Mouse (Mus musculus) liver, embryonic 12.5 days (tissue): ENCODE measurements around the gene Xdh. TPM values are rescaled to one million over a fixed set of nuclear protein-coding genes. Genes with fewer than 3 reads are reported as not detected.

Experiments
- ATAC-seq: fragments of 200-750 bp; cut with Nextera tagmentation; 2 replicates; pipeline ENCODE4 v1.8.0; 2017; ENCODE audit warnings: moderate number of reproducible peaks, mild to moderate bottlenecking, moderate library complexity
- H3K27ac ChIP-seq: fragments of 300-500 bp; sonication (generic); 2 replicates; pipeline ENCODE4 v1.5.1; 2016; ENCODE audit warnings: mild to moderate bottlenecking
- H3K27me3 ChIP-seq: fragments of 300-500 bp; sonication (generic); replicated peaks from 2 replicates; pipeline ENCODE4 v1.6.1; 2016; ENCODE audit warnings: mild to moderate bottlenecking, moderate library complexity
- H3K36me3 ChIP-seq: fragments of 300-500 bp; sonication (generic); 2 replicates; pipeline ENCODE4 v1.6.1; 2016; ENCODE audit warnings: mild to moderate bottlenecking, moderate library complexity
- H3K4me1 ChIP-seq: fragments of 300-500 bp; sonication (generic); 2 replicates; pipeline ENCODE4 v1.6.1; 2016
- H3K4me2 ChIP-seq: fragments of 300-500 bp; sonication (generic); 2 replicates; pipeline ENCODE4 v1.6.1; 2016; ENCODE audit warnings: mild to moderate bottlenecking, moderate library complexity
- H3K4me3 ChIP-seq: fragments of 300-500 bp; sonication (generic); 2 replicates; pipeline ENCODE4 v1.5.1; 2016; ENCODE audit warnings: mild to moderate bottlenecking, moderate library complexity
- H3K9ac ChIP-seq: fragments of 300-500 bp; sonication (generic); 2 replicates; pipeline ENCODE4 v1.6.1; 2016; ENCODE audit warnings: mild to moderate bottlenecking, moderate library complexity
- H3K9me3 ChIP-seq: fragments of 300-500 bp; sonication (generic); replicated peaks from 2 replicates; pipeline ENCODE4 v1.6.1; 2016; ENCODE audit warnings: mild to moderate bottlenecking, moderate library complexity
- WGBS: fragments of 180-500 bp; shearing (Covaris S2); methylation state at CpG from one replicate; pipeline ENCODE4 v1.1.7; 2016; ENCODE audit not compliant: insufficient replicate concordance; 5-methylcytosine and 5-hydroxymethylcytosine counted together
- polyA plus RNA-seq: library from polyadenylated mRNA; unstranded; fragments of >200 nt; fragmentation: Nextera tagmentation; extraction: Ambion mirVana; gene quantifications from 2 replicates; pipeline ENCODE4 v1.2.1, GENCODE M21; 2016

Xdh gene
- polyA plus RNA-seq, 1 experiment from 2014 or later, result 0.35 TPM

DNA sequence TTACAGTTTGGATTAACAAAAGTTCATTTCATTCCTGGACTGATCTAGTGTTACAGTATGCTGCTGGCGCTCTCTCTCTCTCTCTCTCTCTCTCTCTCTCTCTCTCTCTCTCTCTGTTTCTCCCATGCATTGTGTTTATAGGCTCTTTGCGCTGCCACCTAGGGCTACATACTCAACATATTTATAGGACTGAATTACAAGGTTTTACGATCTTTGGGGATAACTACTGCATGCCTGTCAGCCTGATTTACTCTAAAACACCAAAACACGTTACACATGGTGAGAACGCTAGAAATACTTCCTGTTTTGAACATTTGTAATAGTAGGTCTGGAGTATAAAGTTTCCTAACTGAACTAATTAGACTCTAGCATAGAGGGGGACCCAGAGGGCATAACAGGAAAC, 47.8 kb downstream of the Xdh start:
- no peak overlapping the region for H3K9ac ChIP-seq
- H3K27me3 ChIP-seq, result no peaks in the 10 kb centered on the region
- H3K36me3 ChIP-seq, result no peaks in the 10 kb centered on the region
- no peak for ATAC-seq
- H3K9me3 ChIP-seq, result no peaks in the 10 kb centered on the region
- H3K4me2 ChIP-seq, result no peak overlapping the region
- H3K4me1 ChIP-seq, result no peaks in the 10 kb centered on the region
- 63% methylated on average over 5 of the region's 5 CpGs for WGBS
- no peak overlapping the region for H3K4me3 ChIP-seq
- no peak overlapping the region for H3K27ac ChIP-seq

- Histone ChIP-seq H3K36me3 (no peaks in the 10 kb centered on the region), H3K27ac (no peak overlapping the region), H3K4me1 (no peaks in the 10 kb centered on the region), H3K27me3 (no peaks in the 10 kb centered on the region), H3K4me3 (no peak overlapping the region), H3K4me2 (no peak overlapping the region), H3K9me3 (0 out of 2 replicates have a peak, but pooled peaks cover 7% of the 10 kb centered on the region), H3K9ac (no peak overlapping the region)
- no peak for ATAC-seq
- WGBS, result 57% methylated on average over 5 of the region's 5 CpGs
These were observed 55.6 kb downstream of the Xdh start for GRCm38 (mm10) chr17:73894399-73894798.

DNA sequence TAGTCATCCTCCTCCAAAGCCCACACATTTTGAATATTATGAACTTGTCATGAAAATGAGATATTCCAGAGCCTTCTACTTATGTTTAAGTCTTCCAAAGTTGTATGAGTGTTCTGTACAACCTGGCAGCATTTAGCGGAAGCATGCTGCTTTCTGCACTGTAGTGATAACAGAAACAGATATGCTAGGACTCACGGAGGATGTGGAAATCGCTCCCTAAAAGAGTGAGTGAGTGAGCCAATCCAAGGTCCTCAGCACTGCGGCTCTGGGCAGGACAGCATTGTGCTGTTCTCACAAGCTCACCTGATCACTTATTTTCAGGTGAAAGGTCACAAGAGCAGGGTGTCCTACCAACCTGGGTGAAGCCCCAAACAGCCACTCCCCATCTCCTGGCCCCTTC, 56.2 kb downstream of the Xdh start:
- Histone ChIP-seq H3K27ac (no peak overlapping the region), H3K36me3 (no peaks in the 10 kb centered on the region), H3K9ac (no peak overlapping the region), H3K9me3 (0 out of 2 replicates have a peak, but pooled peaks cover 7% of the 10 kb centered on the region), H3K4me2 (no peak overlapping the region), H3K27me3 (no peaks in the 10 kb centered on the region), H3K4me1 (no peaks in the 10 kb centered on the region), H3K4me3 (no peak overlapping the region)
- 54% methylated on average over 4 of the region's 4 CpGs for WGBS
- no peak for ATAC-seq

- no peaks in the 10 kb centered on the region for H3K27me3 ChIP-seq
- H3K36me3 ChIP-seq, result no peaks in the 10 kb centered on the region
- no peak overlapping the region for H3K4me3 ChIP-seq
- no peak overlapping the region for H3K9ac ChIP-seq
- no peak overlapping the region for H3K27ac ChIP-seq
- WGBS, result 61% methylated on average over 10 of the region's 10 CpGs
- H3K4me2 ChIP-seq, result no peak overlapping the region
- no peaks in the 10 kb centered on the region for H3K4me1 ChIP-seq
- H3K9me3 ChIP-seq, result 0 out of 2 replicates have a peak, but pooled peaks cover 7% of the 10 kb centered on the region
- ATAC-seq, result no peak
These were observed 56.8 kb downstream of the Xdh start for GRCm38 (mm10) chr17:73893207-73893606.

- no peak overlapping the region for H3K4me2 ChIP-seq
- WGBS, result 69% methylated on average over 1 of the region's 1 CpGs
- no peak overlapping the region for H3K9ac ChIP-seq
These were observed 58.4 kb downstream of the Xdh start for GRCm38 (mm10) chr17:73891590-73891989.

GRCm38 (mm10) chr17:73886071-73886785, 63.8 kb downstream of the Xdh start:
- H3K4me2 ChIP-seq, result no peak overlapping the region
- H3K9me3 ChIP-seq, result 0 out of 2 replicates have a peak, but pooled peaks cover 7% of the 10 kb centered on the region
- no peaks in the 10 kb centered on the region for H3K27me3 ChIP-seq
- no peaks in the 10 kb centered on the region for H3K36me3 ChIP-seq
- H3K4me3 ChIP-seq, result no peak overlapping the region
- ATAC-seq, result no peak
- H3K4me1 ChIP-seq, result no peaks in the 10 kb centered on the region
- WGBS, result 78% methylated on average over 25 of the region's 25 CpGs
- H3K27ac ChIP-seq, result no peak overlapping the region
- H3K9ac ChIP-seq, result no peak overlapping the region

More at GRCm38 (mm10) chr17:73891590-73891989, 58.4 kb downstream of the Xdh start:
- Histone ChIP-seq H3K27me3 (no peaks in the 10 kb centered on the region), H3K9me3 (0 out of 2 replicates have a peak, but pooled peaks cover 7% of the 10 kb centered on the region), H3K4me1 (no peaks in the 10 kb centered on the region), H3K27ac (no peak overlapping the region), H3K36me3 (no peaks in the 10 kb centered on the region), H3K4me3 (no peak overlapping the region)
- ATAC-seq, result no peak

DNA sequence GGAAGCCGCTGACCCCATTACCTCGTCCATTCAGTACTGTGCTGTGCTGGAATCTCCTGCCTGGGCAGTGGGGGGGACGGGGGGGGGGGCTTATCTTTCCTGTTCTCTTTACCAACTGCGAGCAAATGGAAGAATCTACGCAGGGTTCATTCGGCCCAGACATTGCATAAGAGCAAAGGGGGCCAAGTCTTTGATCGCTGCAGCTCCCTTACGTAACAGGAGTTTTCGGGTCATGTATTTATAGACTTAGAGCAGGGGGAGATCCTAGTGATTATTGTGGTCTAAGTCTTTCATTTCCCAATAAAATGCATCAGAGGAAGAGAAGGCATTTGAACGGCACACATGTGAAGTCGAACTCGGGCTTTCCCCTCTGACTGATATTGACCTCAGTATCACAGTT, 66.7 kb downstream of the Xdh start:
- Histone ChIP-seq H3K9ac (no peak overlapping the region), H3K9me3 (no peaks in the 10 kb centered on the region), H3K4me3 (no peak overlapping the region), H3K36me3 (no peaks in the 10 kb centered on the region), H3K4me1 (no peaks in the 10 kb centered on the region), H3K27me3 (no peaks in the 10 kb centered on the region), H3K27ac (no peak overlapping the region), H3K4me2 (no peak overlapping the region)
- 60% methylated on average over 12 of the region's 12 CpGs for WGBS
- ATAC-seq, result no peak

DNA sequence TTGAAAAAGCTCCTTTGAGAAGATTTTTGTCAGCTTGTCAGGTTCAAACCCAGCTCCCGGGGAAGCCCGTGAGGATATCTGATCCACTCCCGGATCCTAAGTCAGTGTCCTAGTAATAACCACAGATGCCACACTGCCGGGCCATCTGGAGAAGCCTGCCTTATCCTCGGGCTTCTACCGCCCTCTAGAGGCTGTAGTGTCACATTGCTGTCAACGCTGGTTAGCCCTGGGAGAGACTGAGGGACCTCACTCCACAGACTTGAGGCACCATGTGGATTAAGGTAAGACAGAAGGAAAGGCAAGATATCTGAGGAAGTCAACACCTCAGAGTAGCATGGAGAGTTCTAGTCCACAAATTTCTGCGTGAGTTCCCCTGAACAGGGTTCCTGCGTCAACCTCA, 67.8 kb downstream of the Xdh start:
- 13% methylated on average over 9 of the region's 9 CpGs for WGBS
- ATAC-seq, result no peak

GRCm38 (mm10) chr17:73881295-73881694, 68.7 kb downstream of the Xdh start:
- H3K36me3 ChIP-seq, result no peaks in the 10 kb centered on the region
- H3K27me3 ChIP-seq, result no peaks in the 10 kb centered on the region
- no peak overlapping the region for H3K4me3 ChIP-seq
- no peak overlapping the region for H3K27ac ChIP-seq
- H3K4me1 ChIP-seq, result no peaks in the 10 kb centered on the region
- 26% methylated on average over 6 of the region's 6 CpGs for WGBS
- H3K4me2 ChIP-seq, result no peak overlapping the region
- H3K9ac ChIP-seq, result no peak overlapping the region
- H3K9me3 ChIP-seq, result no peaks in the 10 kb centered on the region
- ATAC-seq, result 0 out of 2 replicates have a peak, but pooled peaks have one; percentile 27

More for the DNA sequence above, 67.8 kb downstream of the Xdh start:
- H3K4me3 ChIP-seq, result no peak overlapping the region
- H3K4me1 ChIP-seq, result no peaks in the 10 kb centered on the region
- no peak overlapping the region for H3K4me2 ChIP-seq
- H3K36me3 ChIP-seq, result no peaks in the 10 kb centered on the region
- H3K27ac ChIP-seq, result no peak overlapping the region
- H3K9me3 ChIP-seq, result no peaks in the 10 kb centered on the region
- H3K9ac ChIP-seq, result no peak overlapping the region
- H3K27me3 ChIP-seq, result no peaks in the 10 kb centered on the region

DNA sequence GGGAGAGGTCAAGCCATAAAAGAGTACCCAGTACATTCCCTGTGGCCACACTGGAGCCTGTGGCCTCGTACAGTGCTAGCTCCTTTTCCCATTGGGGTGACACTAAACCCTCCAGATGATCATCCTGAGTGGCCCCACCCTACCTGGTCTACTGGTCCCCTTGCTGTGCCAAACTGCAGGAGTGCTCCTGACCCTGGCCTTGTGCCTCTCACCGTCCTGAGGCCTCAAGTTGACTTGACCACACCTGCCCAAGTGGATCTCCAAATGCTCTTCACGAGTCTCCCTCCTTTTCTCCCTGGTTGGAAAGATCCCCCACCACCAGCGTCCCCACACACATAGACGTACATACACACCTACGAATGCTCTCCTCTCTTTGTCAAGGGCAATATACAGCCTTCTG, 69.7 kb downstream of the Xdh start:
- no peak overlapping the region for H3K4me3 ChIP-seq
- H3K9ac ChIP-seq, result no peak overlapping the region
- no peak for ATAC-seq
- no peaks in the 10 kb centered on the region for H3K27me3 ChIP-seq
- no peaks in the 10 kb centered on the region for H3K36me3 ChIP-seq
- H3K4me1 ChIP-seq, result no peaks in the 10 kb centered on the region
- H3K4me2 ChIP-seq, result no peak overlapping the region
- no peak overlapping the region for H3K27ac ChIP-seq
- WGBS, result 71% methylated on average over 6 of the region's 6 CpGs
- peaks cover 3% of the 10 kb centered on the region; the same call in 1 of the 2 replicates for H3K9me3 ChIP-seq

- Histone ChIP-seq H3K9me3 (peaks cover 3% of the 10 kb centered on the region; the same call in 1 of the 2 replicates), H3K9ac (no peak overlapping the region), H3K27me3 (no peaks in the 10 kb centered on the region), H3K4me1 (no peaks in the 10 kb centered on the region), H3K27ac (no peak overlapping the region), H3K4me2 (no peak overlapping the region), H3K36me3 (no peaks in the 10 kb centered on the region), H3K4me3 (no peak overlapping the region)
- 83% methylated on average over 10 of the region's 10 CpGs for WGBS
- no peak for ATAC-seq
These were observed 70.6 kb downstream of the Xdh start for GRCm38 (mm10) chr17:73879262-73879916.

DNA sequence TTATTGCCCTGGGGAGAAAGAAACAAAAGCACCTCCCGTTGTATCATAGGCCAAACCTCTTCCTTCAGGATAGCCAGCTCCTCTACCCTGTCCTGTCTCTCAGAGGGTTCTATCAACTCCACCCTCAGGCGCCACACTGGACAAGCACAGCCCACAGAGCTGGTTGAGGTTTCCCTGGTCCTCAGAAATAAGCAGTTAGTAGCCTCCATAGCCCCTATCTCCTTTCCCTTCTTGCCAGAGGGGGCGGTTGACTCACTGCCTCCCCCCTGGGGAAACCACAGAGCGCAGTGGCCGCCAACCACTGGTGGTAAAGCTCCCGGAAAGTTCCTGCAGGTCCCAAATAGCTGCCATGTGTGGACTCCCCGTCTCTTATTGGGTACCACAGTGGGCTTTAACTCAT, 74.3 kb downstream of the Xdh start:
- Histone ChIP-seq H3K4me3 (no peak overlapping the region), H3K36me3 (no peaks in the 10 kb centered on the region), H3K4me2 (no peak overlapping the region), H3K9me3 (peaks cover 10% of the 10 kb centered on the region; the same call in 1 of the 2 replicates), H3K27me3 (no peaks in the 10 kb centered on the region), H3K4me1 (no peaks in the 10 kb centered on the region), H3K27ac (no peak overlapping the region), H3K9ac (no peak overlapping the region)
- ATAC-seq, result no peak
- 55% methylated on average over 7 of the region's 7 CpGs for WGBS
